Mouse (Mus musculus) kidney, adult 2 months (tissue): ENCODE results near the gene Gtpbp3. TPM values are rescaled to one million over a fixed set of nuclear protein-coding genes. Genes with fewer than 3 reads are reported as not detected.
A peak's percentile ranks its signal among the peaks of the same experiment; 100 is the strongest.

Experiments used
- DNase-seq: peaks from one replicate; pipeline ENCODE4 v3.0.0; 2021
- H3K27ac ChIP-seq: fragments of 200-500 bp; 2 replicates; pipeline ENCODE4 v1.5.1; 2012; ENCODE audit warnings: low read depth, low read length, control low read depth, inconsistent platforms; ENCODE audit not compliant: insufficient read depth
- H3K27me3 ChIP-seq: fragments of 200-500 bp; replicated peaks from 2 replicates; pipeline ENCODE4 v1.6.1; 2012; ENCODE audit warnings: mild to moderate bottlenecking, moderate library complexity, low read length, inconsistent platforms; ENCODE audit not compliant: control insufficient read depth, insufficient read depth
- H3K36me3 ChIP-seq: fragments of 200-500 bp; 2 replicates; pipeline ENCODE4 v1.6.1; 2012; ENCODE audit warnings: mild to moderate bottlenecking, moderate library complexity, low read length, inconsistent platforms; ENCODE audit not compliant: control insufficient read depth, insufficient read depth
- H3K4me1 ChIP-seq: fragments of 200-500 bp; 2 replicates; pipeline ENCODE4 v1.6.1; 2011; ENCODE audit warnings: low read length; ENCODE audit not compliant: control insufficient read depth, insufficient read depth
- H3K4me3 ChIP-seq: fragments of 200-500 bp; 2 replicates; pipeline ENCODE4 v1.5.1; 2011; ENCODE audit warnings: mild to moderate bottlenecking, low read depth, low read length, control low read depth; ENCODE audit not compliant: insufficient read depth
- CTCF ChIP-seq: fragments of 200-500 bp; conservative IDR thresholded peaks from 2 replicates; pipeline ENCODE4 v1.5.1; 2011; ENCODE audit warnings: low read depth, mild to moderate bottlenecking, control low read depth, low read length, moderate library complexity, mixed read lengths; ENCODE audit not compliant: insufficient read depth, insufficient read length
- POLR2A ChIP-seq: fragments of 200-500 bp; IDR thresholded peaks from one replicate; pipeline ENCODE4 v1.6.1; 2011; ENCODE audit warnings: low read depth, low read length, control low read depth
- WGBS: fragments of 180-500 bp; shearing (Covaris S2); methylation state at CpG from one replicate; pipeline ENCODE4 v1.1.7; 2018; 5-methylcytosine and 5-hydroxymethylcytosine counted together
- polyA plus RNA-seq: library from polyadenylated mRNA; depleted of rRNA; stranded (reverse); fragments of >200 nt; gene quantifications from 2 replicates; pipeline ENCODE4 v1.2.3, GENCODE M21; 2012

Gene Gtpbp3
- polyA plus RNA-seq, 1 experiment, result 20.2 TPM

DNA sequence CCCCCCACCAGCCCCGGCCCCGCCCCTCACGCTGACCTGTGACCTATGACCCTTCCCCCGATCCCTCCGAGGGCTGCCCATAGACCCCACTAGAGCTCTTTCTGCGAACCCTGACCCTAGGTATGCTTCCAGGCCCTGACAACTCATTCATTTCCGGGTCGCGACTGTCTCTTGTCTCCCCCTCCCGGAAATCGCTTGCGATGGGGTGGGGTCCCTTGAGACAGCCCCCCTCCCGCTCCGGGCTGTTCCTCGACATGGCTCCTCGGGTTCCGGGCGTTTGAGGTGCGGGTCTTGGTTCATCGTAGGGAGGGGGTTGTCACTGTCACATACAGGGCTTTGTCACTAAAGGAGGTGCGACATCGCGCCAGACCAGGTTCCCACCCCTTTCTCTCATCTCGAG lies 18.5 kb upstream of the Gtpbp3 start:
- under 1% methylated on average over 24 of the region's 24 CpGs for WGBS
- TF ChIP-seq POLR2A (no peak), CTCF (no peak)
- peak; percentile 51 for DNase-seq
- no peak overlapping the region for H3K27ac ChIP-seq
- peak overlapping the region; percentile 71 for H3K4me3 ChIP-seq
- H3K4me1 ChIP-seq, result 0 out of 2 replicates have a peak, but pooled peaks cover 8% of the 10 kb centered on the region
- no peaks in the 10 kb centered on the region for H3K27me3 ChIP-seq
- no peaks in the 10 kb centered on the region for H3K36me3 ChIP-seq

- Histone ChIP-seq H3K36me3 (no peaks in the 10 kb centered on the region), H3K27ac (no peak overlapping the region), H3K27me3 (no peaks in the 10 kb centered on the region), H3K4me1 (0 out of 2 replicates have a peak, but pooled peaks cover 8% of the 10 kb centered on the region), H3K4me3 (no peak overlapping the region)
- DNase-seq, result no peak
- WGBS, result 74% methylated on average over 3 of the region's 3 CpGs
- TF ChIP-seq CTCF (no peak), POLR2A (no peak)
Observed at GRCm38 (mm10) chr8:71470146-71470912, 17.6 kb upstream of the Gtpbp3 start.

DNA sequence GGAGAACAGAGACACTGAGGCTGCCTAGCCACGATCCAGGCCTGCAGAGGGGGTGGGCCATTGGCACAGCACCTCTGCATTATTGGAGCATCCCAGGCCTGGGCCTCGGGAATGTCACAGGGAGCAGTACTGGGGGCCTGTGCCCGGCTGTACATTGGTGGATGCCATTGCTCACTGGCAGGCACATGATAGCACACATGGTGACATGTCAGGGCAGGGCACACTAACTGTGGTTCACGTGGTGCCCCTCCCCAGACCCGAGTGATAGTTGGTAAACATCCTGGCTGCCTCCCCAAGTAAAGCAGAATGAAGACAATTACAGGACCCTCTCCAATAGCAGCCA lies 17.0 kb upstream of the Gtpbp3 start:
- Histone ChIP-seq H3K4me3 (no peak overlapping the region), H3K4me1 (0 out of 2 replicates have a peak, but pooled peaks cover 3% of the 10 kb centered on the region), H3K27ac (no peak overlapping the region), H3K27me3 (no peaks in the 10 kb centered on the region), H3K36me3 (no peaks in the 10 kb centered on the region)
- 73% methylated on average over 5 of the region's 5 CpGs for WGBS
- DNase-seq, result no peak
- TF ChIP-seq POLR2A, result no peak
- no peak for TF ChIP-seq CTCF

GRCm38 (mm10) chr8:71471861-71472260 lies 16.0 kb upstream of the Gtpbp3 start:
- DNase-seq, result no peak
- no peak for TF ChIP-seq POLR2A
- TF ChIP-seq CTCF, result no peak
- Histone ChIP-seq H3K27ac (no peak overlapping the region), H3K4me1 (0 out of 2 replicates have a peak, but pooled peaks cover 3% of the 10 kb centered on the region), H3K36me3 (no peaks in the 10 kb centered on the region), H3K4me3 (no peak overlapping the region), H3K27me3 (no peaks in the 10 kb centered on the region)
- WGBS, result 94% methylated on average over 17 of the region's 17 CpGs

DNA sequence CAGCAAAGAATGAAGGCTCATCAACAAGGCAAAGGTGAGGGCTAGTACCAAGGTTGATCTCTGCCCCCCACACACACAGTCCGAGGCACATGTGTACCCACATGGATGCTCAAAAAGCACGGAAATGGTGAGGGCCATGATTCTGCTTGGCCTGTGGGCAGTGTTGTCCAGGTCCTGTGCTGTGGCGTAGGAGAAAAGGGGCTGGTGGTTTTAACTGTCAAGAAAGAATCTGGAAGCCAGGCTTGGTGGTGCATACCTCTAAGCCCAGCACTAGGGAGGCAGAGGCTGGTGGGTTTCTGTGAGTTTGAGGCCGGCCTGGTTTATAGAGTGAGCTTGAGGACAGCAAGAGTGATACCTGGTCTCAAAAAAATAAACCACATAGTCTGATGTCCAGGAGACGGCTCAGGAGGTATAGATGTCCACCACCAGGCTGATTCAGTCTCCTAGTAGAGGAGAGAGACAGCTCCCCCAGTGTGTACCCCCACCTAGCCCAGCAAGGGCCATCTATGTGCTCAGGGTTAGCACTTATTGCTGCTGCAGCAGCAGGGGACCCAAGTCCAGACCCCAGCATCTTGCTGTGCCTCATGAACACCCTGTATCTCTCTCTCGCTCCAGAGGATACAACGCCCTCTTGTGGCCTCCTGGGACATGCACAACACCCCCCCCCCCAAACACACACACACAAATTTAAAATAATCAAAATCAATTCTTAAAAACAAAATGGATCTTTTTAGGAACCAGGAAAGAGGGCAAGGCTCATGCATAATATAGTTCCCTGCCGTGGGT lies 15.1 kb upstream of the Gtpbp3 start:
- no peak overlapping the region for H3K4me3 ChIP-seq
- no peak for DNase-seq
- H3K36me3 ChIP-seq, result no peaks in the 10 kb centered on the region
- WGBS, result 86% methylated on average over 8 of the region's 8 CpGs
- no peak overlapping the region for H3K27ac ChIP-seq
- no peaks in the 10 kb centered on the region for H3K27me3 ChIP-seq
- H3K4me1 ChIP-seq, result peaks cover 5% of the 10 kb centered on the region; the same call in 1 of the 2 replicates
- TF ChIP-seq POLR2A, result no peak
- 0 out of 2 replicates have a peak, but pooled peaks have one; percentile 28 for TF ChIP-seq CTCF

DNA sequence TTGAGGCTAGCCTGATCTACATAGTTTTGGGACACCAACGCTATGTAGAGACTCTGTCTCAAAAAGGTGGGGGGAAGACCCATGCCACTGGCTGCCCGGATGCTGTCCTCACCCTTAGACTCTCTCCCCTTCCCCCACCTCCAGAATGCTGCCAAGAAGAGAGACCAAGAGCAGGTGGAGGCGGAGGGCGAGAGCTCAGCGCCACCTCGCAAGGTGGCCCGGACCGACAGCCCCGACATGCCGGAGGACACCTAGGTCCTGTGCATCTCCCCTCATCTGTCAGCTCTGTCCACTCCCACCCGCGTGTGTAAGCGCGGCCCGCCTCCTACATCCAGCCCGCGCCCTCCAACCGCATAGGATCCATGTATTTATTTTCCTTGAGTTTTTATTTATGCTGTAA lies 13.6 kb upstream of the Gtpbp3 start:
- WGBS, result 94% methylated on average over 18 of the region's 18 CpGs
- Histone ChIP-seq H3K4me1 (peaks cover 5% of the 10 kb centered on the region; the same call in 1 of the 2 replicates), H3K27ac (no peak overlapping the region), H3K4me3 (no peak overlapping the region), H3K27me3 (no peaks in the 10 kb centered on the region), H3K36me3 (no peaks in the 10 kb centered on the region)
- no peak for DNase-seq
- TF ChIP-seq CTCF, result no peak
- TF ChIP-seq POLR2A, result no peak

DNA sequence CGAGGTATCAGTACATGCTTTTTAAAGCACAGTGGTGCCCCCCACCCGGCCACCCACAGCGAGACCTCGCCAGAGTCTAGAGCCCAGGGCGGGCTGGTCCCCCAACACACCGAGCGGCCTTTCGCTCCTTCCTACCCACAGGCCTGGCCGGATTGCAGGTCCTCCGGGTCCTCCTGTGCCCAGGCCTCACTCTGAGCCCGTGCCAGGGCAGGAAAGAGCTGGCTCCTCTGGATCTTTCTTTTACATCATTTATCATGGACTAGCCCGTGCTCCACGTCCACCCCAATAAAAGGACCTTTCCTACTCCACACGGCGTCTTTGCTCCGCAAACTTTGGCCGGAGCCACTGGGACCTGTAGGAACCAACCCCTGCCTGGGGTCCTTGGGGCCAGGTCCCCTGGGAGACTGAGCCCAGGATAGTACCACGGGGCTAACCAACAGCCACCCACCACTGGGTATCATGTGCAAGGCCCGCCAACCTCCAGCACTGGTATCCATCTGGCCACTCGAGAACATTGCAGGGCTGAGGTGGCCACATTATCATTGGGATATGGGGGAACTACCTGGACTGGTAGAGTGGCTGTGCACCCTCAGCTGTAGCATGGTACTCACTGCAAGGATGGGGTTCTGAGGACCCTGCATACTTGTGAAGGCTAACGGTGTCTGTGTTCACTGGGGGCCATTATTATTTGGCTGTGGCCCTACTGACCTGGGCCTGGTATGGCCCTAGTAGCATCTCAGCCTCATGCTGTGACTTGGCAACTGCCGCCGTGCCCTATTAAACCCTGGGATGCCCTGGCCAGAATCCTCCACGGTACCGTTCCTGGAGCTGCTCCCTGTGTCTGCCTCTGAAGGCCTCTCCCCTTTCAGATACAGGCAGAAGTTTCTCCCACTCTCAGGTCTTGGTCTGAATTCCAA lies 12.9 kb upstream of the Gtpbp3 start:
- 86% methylated on average over 25 of the region's 25 CpGs for WGBS
- no peak for TF ChIP-seq POLR2A
- no peak for TF ChIP-seq CTCF
- no peak overlapping the region for H3K4me3 ChIP-seq
- H3K27ac ChIP-seq, result no peak overlapping the region
- no peaks in the 10 kb centered on the region for H3K27me3 ChIP-seq
- DNase-seq, result no peak
- peaks cover 5% of the 10 kb centered on the region; the same call in 1 of the 2 replicates for H3K4me1 ChIP-seq
- no peaks in the 10 kb centered on the region for H3K36me3 ChIP-seq
